Mouse (Mus musculus): ENCODE results near the gene Jade3. TPM values are rescaled to one million over a fixed set of nuclear protein-coding genes. Genes with fewer than 3 reads are reported as not detected.

Gene Jade3
- polyA plus RNA-seq, 2 experiments, result 4.3 to 6.2 TPM

GRCm38 (mm10) chrX:20392942-20393341 is 32.5 kb upstream of the Jade3 start:
- H3K27ac ChIP-seq (replicated peaks; ENCODE audit: low read depth, low read length), result no peak overlapping the region
- H3K4me3 ChIP-seq (replicated peaks; ENCODE audit: low read length), result no peak overlapping the region
- DNase-seq (ENCODE audit: low spot score) (no peak), ATAC-seq (ENCODE audit: low FRiP score, low read depth) (no peak)
- no peaks in the 10 kb centered on the region for H3K27me3 ChIP-seq (ENCODE audit: control insufficient read depth, insufficient read depth, low read length)
- H3K4me2 ChIP-seq (replicated peaks; ENCODE audit: low read depth, low read length, severe bottlenecking), result no peak overlapping the region
- no peak for TF ChIP-seq POLR2A (IDR thresholded peaks at IDR 0.05; ENCODE audit: borderline replicate concordance, extremely low read depth, insufficient read depth, insufficient read length)
- no peaks in the 10 kb centered on the region for H3K9me3 ChIP-seq (ENCODE audit: control insufficient read depth, low read length)
- 71% methylated on average over 3 of the region's 3 CpGs for WGBS
- H3K9ac ChIP-seq (ENCODE audit: low read depth, low read length, severe bottlenecking), result no peak overlapping the region
- no peaks in the 10 kb centered on the region for H3K4me1 ChIP-seq (ENCODE audit: control insufficient read depth, insufficient read depth, low read length)
- H3K36me3 ChIP-seq (ENCODE audit: control insufficient read depth, insufficient read depth, low read length), result no peaks in the 10 kb centered on the region

- no peak for TF ChIP-seq POLR2A (IDR thresholded peaks at IDR 0.05; ENCODE audit: borderline replicate concordance, extremely low read depth, insufficient read depth, insufficient read length)
Measured at GRCm38 (mm10) chrX:20404068-20404467, 21.4 kb upstream of the Jade3 start.

GRCm38 (mm10) chrX:20406909-20407308 is 18.6 kb upstream of the Jade3 start:
- 97% methylated on average over 2 of the region's 2 CpGs for WGBS

More at GRCm38 (mm10) chrX:20404068-20404467, 21.4 kb upstream of the Jade3 start:
- ATAC-seq (ENCODE audit: low FRiP score, low read depth), result no peak
- Histone ChIP-seq H3K27ac (replicated peaks; ENCODE audit: low read depth, low read length) (no peak overlapping the region), H3K4me3 (replicated peaks; ENCODE audit: low read length) (no peak overlapping the region), H3K9me3 (ENCODE audit: control insufficient read depth, low read length) (no peaks in the 10 kb centered on the region), H3K4me1 (ENCODE audit: control insufficient read depth, insufficient read depth, low read length) (no peaks in the 10 kb centered on the region), H3K36me3 (ENCODE audit: control insufficient read depth, insufficient read depth, low read length) (no peaks in the 10 kb centered on the region), H3K27me3 (ENCODE audit: control insufficient read depth, insufficient read depth, low read length) (no peaks in the 10 kb centered on the region), H3K4me2 (replicated peaks; ENCODE audit: low read depth, low read length, severe bottlenecking) (no peak overlapping the region), H3K9ac (ENCODE audit: low read depth, low read length, severe bottlenecking) (no peak overlapping the region)
- no peak for DNase-seq (ENCODE audit: low spot score)
- 84% methylated on average over 4 of the region's 4 CpGs for WGBS

GRCm38 (mm10) chrX:20407676-20408075 is 17.8 kb upstream of the Jade3 start:
- TF ChIP-seq POLR2A (IDR thresholded peaks at IDR 0.05; ENCODE audit: borderline replicate concordance, extremely low read depth, insufficient read depth, insufficient read length), result no peak

More at GRCm38 (mm10) chrX:20406909-20407308, 18.6 kb upstream of the Jade3 start:
- H3K36me3 ChIP-seq (ENCODE audit: control insufficient read depth, insufficient read depth, low read length), result no peaks in the 10 kb centered on the region
- DNase-seq (ENCODE audit: low spot score) (no peak), ATAC-seq (ENCODE audit: low FRiP score, low read depth) (no peak)
- no peak for TF ChIP-seq POLR2A (IDR thresholded peaks at IDR 0.05; ENCODE audit: borderline replicate concordance, extremely low read depth, insufficient read depth, insufficient read length)
- no peak overlapping the region for H3K27ac ChIP-seq (replicated peaks; ENCODE audit: low read depth, low read length)
- H3K4me3 ChIP-seq (replicated peaks; ENCODE audit: low read length), result no peak overlapping the region
- no peaks in the 10 kb centered on the region for H3K4me1 ChIP-seq (ENCODE audit: control insufficient read depth, insufficient read depth, low read length)
- H3K27me3 ChIP-seq (ENCODE audit: control insufficient read depth, insufficient read depth, low read length), result no peaks in the 10 kb centered on the region
- no peak overlapping the region for H3K9ac ChIP-seq (ENCODE audit: low read depth, low read length, severe bottlenecking)
- H3K4me2 ChIP-seq (replicated peaks; ENCODE audit: low read depth, low read length, severe bottlenecking), result no peak overlapping the region
- no peaks in the 10 kb centered on the region for H3K9me3 ChIP-seq (ENCODE audit: control insufficient read depth, low read length)

GRCm38 (mm10) chrX:20411382-20411781 is 14.1 kb upstream of the Jade3 start:
- Histone ChIP-seq H3K9ac (ENCODE audit: low read depth, low read length, severe bottlenecking) (no peak overlapping the region), H3K4me3 (replicated peaks; ENCODE audit: low read length) (no peak overlapping the region), H3K9me3 (ENCODE audit: control insufficient read depth, low read length) (no peaks in the 10 kb centered on the region), H3K4me2 (replicated peaks; ENCODE audit: low read depth, low read length, severe bottlenecking) (no peak overlapping the region), H3K4me1 (ENCODE audit: control insufficient read depth, insufficient read depth, low read length) (no peaks in the 10 kb centered on the region), H3K27ac (replicated peaks; ENCODE audit: low read depth, low read length) (no peak overlapping the region), H3K36me3 (ENCODE audit: control insufficient read depth, insufficient read depth, low read length) (no peaks in the 10 kb centered on the region), H3K27me3 (ENCODE audit: control insufficient read depth, insufficient read depth, low read length) (no peaks in the 10 kb centered on the region)
- 91% methylated on average over 4 of the region's 4 CpGs for WGBS
- TF ChIP-seq POLR2A (IDR thresholded peaks at IDR 0.05; ENCODE audit: borderline replicate concordance, extremely low read depth, insufficient read depth, insufficient read length), result no peak
- DNase-seq (ENCODE audit: low spot score) (no peak), ATAC-seq (ENCODE audit: low FRiP score, low read depth) (no peak)

More at GRCm38 (mm10) chrX:20407676-20408075, 17.8 kb upstream of the Jade3 start:
- H3K9ac ChIP-seq (ENCODE audit: low read depth, low read length, severe bottlenecking), result no peak overlapping the region
- no peaks in the 10 kb centered on the region for H3K27me3 ChIP-seq (ENCODE audit: control insufficient read depth, insufficient read depth, low read length)
- H3K9me3 ChIP-seq (ENCODE audit: control insufficient read depth, low read length), result no peaks in the 10 kb centered on the region
- no peaks in the 10 kb centered on the region for H3K4me1 ChIP-seq (ENCODE audit: control insufficient read depth, insufficient read depth, low read length)
- WGBS, result 74% methylated on average over 2 of the region's 2 CpGs
- no peak for DNase-seq (ENCODE audit: low spot score)
- H3K4me3 ChIP-seq (replicated peaks; ENCODE audit: low read length), result no peak overlapping the region
- H3K36me3 ChIP-seq (ENCODE audit: control insufficient read depth, insufficient read depth, low read length), result no peaks in the 10 kb centered on the region
- H3K27ac ChIP-seq (replicated peaks; ENCODE audit: low read depth, low read length), result no peak overlapping the region
- H3K4me2 ChIP-seq (replicated peaks; ENCODE audit: low read depth, low read length, severe bottlenecking), result no peak overlapping the region
- no peak for ATAC-seq (ENCODE audit: low FRiP score, low read depth)

GRCm38 (mm10) chrX:20412221-20412620 is 13.3 kb upstream of the Jade3 start:
- no peaks in the 10 kb centered on the region for H3K27me3 ChIP-seq (ENCODE audit: control insufficient read depth, insufficient read depth, low read length)
- no peaks in the 10 kb centered on the region for H3K36me3 ChIP-seq (ENCODE audit: control insufficient read depth, insufficient read depth, low read length)
- ATAC-seq (ENCODE audit: low FRiP score, low read depth), result no peak
- H3K4me3 ChIP-seq (replicated peaks; ENCODE audit: low read length), result no peak overlapping the region
- no peaks in the 10 kb centered on the region for H3K4me1 ChIP-seq (ENCODE audit: control insufficient read depth, insufficient read depth, low read length)
- no peaks in the 10 kb centered on the region for H3K9me3 ChIP-seq (ENCODE audit: control insufficient read depth, low read length)
- no peak for DNase-seq (ENCODE audit: low spot score)
- TF ChIP-seq POLR2A (IDR thresholded peaks at IDR 0.05; ENCODE audit: borderline replicate concordance, extremely low read depth, insufficient read depth, insufficient read length), result no peak
- H3K9ac ChIP-seq (ENCODE audit: low read depth, low read length, severe bottlenecking), result no peak overlapping the region
- H3K4me2 ChIP-seq (replicated peaks; ENCODE audit: low read depth, low read length, severe bottlenecking), result no peak overlapping the region
- no peak overlapping the region for H3K27ac ChIP-seq (replicated peaks; ENCODE audit: low read depth, low read length)
- 83% methylated on average over 3 of the region's 3 CpGs for WGBS

Data from limb, embryonic 14.5 days (tissue).